ENCODE assay signal across 8 mouse cellular contexts in genomic region chr8:82943223-82944006, GRCm38 (mm10).
DNase-seq lines count a peak whose midpoint lies in the region; ATAC-seq and TF ChIP-seq lines count a peak whose summit lies in the region.

No protein-coding gene starts in this region.

- H3K4me3 ChIP-seq in forebrain, embryonic 14.5 days (ENCODE audit: low read depth, low read length): no peak overlapping the region
- no peak overlapping the region for H3K4me3 ChIP-seq in limb, embryonic 10.5 days
- H3K4me3 ChIP-seq in left cerebral cortex, adult 2 months: no peak overlapping the region

- no peaks in the 10 kb centered on the region for H3K9me3 ChIP-seq in forebrain, embryonic 14.5 days (replicated peaks; ENCODE audit: control insufficient read depth, low read length)
- no peaks in the 10 kb centered on the region for H3K9me3 ChIP-seq in limb, embryonic 10.5 days (replicated peaks)

- peaks cover 6% of the 10 kb centered on the region; the same call in 1 of the 2 replicates for H3K4me1 ChIP-seq in forebrain, embryonic 14.5 days (ENCODE audit: control insufficient read depth, insufficient read depth, low read length)
- peaks cover 52% of the 10 kb centered on the region for H3K4me1 ChIP-seq in limb, embryonic 10.5 days

- H3K36me3 ChIP-seq in forebrain, embryonic 14.5 days (ENCODE audit: control insufficient read depth, insufficient read depth, low read length): no peaks in the 10 kb centered on the region
- H3K36me3 ChIP-seq in limb, embryonic 10.5 days: no peaks in the 10 kb centered on the region

- H3K27me3 ChIP-seq in forebrain, embryonic 14.5 days (replicated peaks; ENCODE audit: control insufficient read depth, insufficient read depth, low read length): no peaks in the 10 kb centered on the region
- H3K27me3 ChIP-seq in limb, embryonic 10.5 days (ENCODE audit: low read depth, poor library complexity, severe bottlenecking): no peaks in the 10 kb centered on the region

- intact Hi-C loops in left cerebral cortex, adult 2 months (cut with DNase I): no loop called here

- TF ChIP-seq CTCF in left cerebral cortex, adult 2 months (IDR thresholded peaks at IDR 0.05): no peak

- no peak overlapping the region for H3K27ac ChIP-seq in forebrain, embryonic 14.5 days (ENCODE audit: low read depth, low read length)
- H3K27ac ChIP-seq in limb, embryonic 10.5 days: peak overlapping the region; percentile 3; the same call in 1 of the 2 replicates
- no peak overlapping the region for H3K27ac ChIP-seq in left cerebral cortex, adult 2 months

- WGBS in forebrain, embryonic 14.5 days: 14% methylated on average over 6 of the region's 6 CpGs
- whole genome bisulfite sequencing in limb, embryonic 10.5 days: 48% methylated on average over 6 of the region's 6 CpGs

- H3K9ac ChIP-seq in forebrain, embryonic 14.5 days (ENCODE audit: low read length): no peak overlapping the region

- ATAC-seq in forebrain, embryonic 14.5 days: peak; percentile 80

- peak; percentile 12 for DNase-seq in heart, postnatal 4 days
- DNase-seq in heart, adult 8-10 months (ENCODE audit: low spot score): no peak
- DNase-seq in MN1 (ENCODE audit: low spot score): peak; percentile 73
- peak; percentile 82 for DNase-seq in forebrain, embryonic 14.5 days (ENCODE audit: low spot score)
- DNase-seq in limb, embryonic 10.5 days (ENCODE audit: low spot score): no peak
- DNase-seq in gastrocnemius, postnatal 10 days: no peak
- DNase-seq in spleen, postnatal 4 days (ENCODE audit: low spot score in 2 of 2): no peak
- DNase-seq in left cerebral cortex, adult 2 months (ENCODE audit: extremely low spot score in 1 of 2, low spot score in 2 of 2): no peak

- H3K4me2 ChIP-seq in forebrain, embryonic 14.5 days (ENCODE audit: low read length): no peak overlapping the region

Comparison
In these comparisons a context has a peak if more than half of its experiments do, and no peak if none do; other contexts are left out.
1. DNase-seq: peak in heart, postnatal 4 days (single experiment), MN1 (single experiment) and forebrain, embryonic 14.5 days (single experiment); none in heart, adult 8-10 months (single experiment), limb, embryonic 10.5 days (single experiment), gastrocnemius, postnatal 10 days (single experiment), spleen, postnatal 4 days (0 of 2) and left cerebral cortex, adult 2 months (0 of 2).